Mouse (Mus musculus) CH12.LX (cell line): Measurements from ENCODE around the gene Arih2. TPM values are rescaled to one million over a fixed set of nuclear protein-coding genes. Genes with fewer than 3 reads are reported as not detected.

Experiments used
- DNase-seq: peaks from one replicate; pipeline ENCODE4 v3.0.0-alpha.2; 2013; ENCODE audit errors: extremely low read depth
- H3K27ac ChIP-seq: 2 replicates; pipeline ENCODE4 v1.5.1; 2012; ENCODE audit warnings: low read depth, mild to moderate bottlenecking, control low read depth, moderate library complexity; ENCODE audit not compliant: insufficient read depth
- H3K27me3 ChIP-seq: replicated peaks from 2 replicates; pipeline ENCODE3; 2012; ENCODE audit warnings: inconsistent platforms
- H3K36me3 ChIP-seq, 2 experiments: replicated peaks in 1 of 2; 2 replicates each; pipeline versions ENCODE3 to v1.6.1; 2012; ENCODE audit warnings: inconsistent platforms in 1 of 2, low read length in 1 of 2, mild to moderate bottlenecking in 1 of 2, mixed read lengths in 1 of 2, moderate library complexity in 1 of 2; ENCODE audit not compliant: control insufficient read depth in 1 of 2, insufficient read depth in 1 of 2
- H3K4me1 ChIP-seq, 2 experiments: 2 replicates each; pipeline ENCODE4 v1.6.1; 2012; ENCODE audit warnings: inconsistent platforms in 1 of 2, moderate library complexity in 1 of 2; ENCODE audit not compliant: insufficient read depth in 2 of 2, control insufficient read depth in 1 of 2
- H3K4me2 ChIP-seq: 2 replicates; pipeline ENCODE4 v1.6.1; 2012; ENCODE audit warnings: low read depth, mild to moderate bottlenecking, control low read depth; ENCODE audit not compliant: poor library complexity, insufficient read depth, severe bottlenecking
- H3K4me3 ChIP-seq, 3 experiments: fragments of 150-350 bp in 1 of 3; sonication (generic) in 1 of 3; replicated peaks in 1 of 3; 2 replicates each; pipeline versions ENCODE3 to v1.5.1; 2011 to 2012; ENCODE audit warnings: low read depth in 2 of 3, low read length in 2 of 3, mild to moderate bottlenecking in 2 of 3, moderate library complexity in 2 of 3, control low read depth in 1 of 3, improper control_type of control experiment in 1 of 3, inconsistent platforms in 1 of 3, mixed read lengths in 1 of 3; ENCODE audit not compliant: poor library complexity in 1 of 3
- H3K79me2 ChIP-seq: replicated peaks from 2 replicates; pipeline ENCODE4 v1.6.1; 2012; ENCODE audit warnings: mild to moderate bottlenecking, moderate library complexity; ENCODE audit not compliant: control insufficient read depth, poor library complexity, insufficient read depth, severe bottlenecking; ENCODE audit errors: extremely low read depth
- H3K9ac ChIP-seq: 2 replicates; pipeline ENCODE4 v1.6.1; 2012; ENCODE audit warnings: low read depth, mild to moderate bottlenecking, control low read depth, moderate library complexity; ENCODE audit not compliant: insufficient read depth
- H3K9me3 ChIP-seq: replicated peaks from 2 replicates; pipeline ENCODE3; 2012; ENCODE audit warnings: low read length, inconsistent platforms, mixed read lengths
- BHLHE40 ChIP-seq: IDR thresholded peaks from 2 replicates; pipeline ENCODE4 v1.6.1; 2011; ENCODE audit warnings: mild to moderate bottlenecking, low read depth, low read length, improper control_type of control experiment
- CHD1 ChIP-seq: IDR thresholded peaks from 2 replicates; pipeline ENCODE4 v1.6.1; 2012; ENCODE audit warnings: low read depth, low read length, improper control_type of control experiment, inconsistent platforms
- CHD2 ChIP-seq: IDR thresholded peaks from 2 replicates; pipeline ENCODE4 v1.6.1; 2011; ENCODE audit warnings: low read length, improper control_type of control experiment
- E2F4 ChIP-seq: IDR thresholded peaks from 2 replicates; pipeline ENCODE4 v1.6.1; 2011; ENCODE audit warnings: low read depth, low read length, improper control_type of control experiment; ENCODE audit not compliant: insufficient replicate concordance
- EP300 ChIP-seq: IDR thresholded peaks from 2 replicates; pipeline ENCODE4 v1.6.1; 2011; ENCODE audit warnings: low read length, improper control_type of control experiment
- HCFC1 ChIP-seq: IDR thresholded peaks from 2 replicates; pipeline ENCODE4 v1.6.1; 2012; ENCODE audit warnings: low read depth, mild to moderate bottlenecking, inconsistent platforms, low read length, improper control_type of control experiment
- IRF4 ChIP-seq: IDR thresholded peaks from 2 replicates; pipeline ENCODE4 v1.6.1; 2014; ENCODE audit warnings: low read depth, mild to moderate bottlenecking, inconsistent platforms, low read length, improper control_type of control experiment
- JUN ChIP-seq: IDR thresholded peaks from 2 replicates; pipeline ENCODE4 v1.6.1; 2011; ENCODE audit warnings: low read depth, mild to moderate bottlenecking, low read length, improper control_type of control experiment, moderate library complexity; ENCODE audit not compliant: insufficient read depth
- JUND ChIP-seq: conservative IDR thresholded peaks from 2 replicates; pipeline ENCODE4 v1.6.1; 2011; ENCODE audit warnings: low read depth, low read length, improper control_type of control experiment
- KAT2A ChIP-seq: IDR thresholded peaks from 2 replicates; pipeline ENCODE4 v1.6.1; 2012; ENCODE audit warnings: low read length, improper control_type of control experiment, inconsistent platforms; ENCODE audit not compliant: insufficient replicate concordance
- MAZ ChIP-seq: IDR thresholded peaks from 2 replicates; pipeline ENCODE4 v1.6.1; 2012; ENCODE audit warnings: low read depth, mild to moderate bottlenecking, inconsistent platforms, low read length, improper control_type of control experiment, moderate library complexity
- MXI1 ChIP-seq: IDR thresholded peaks from 2 replicates; pipeline ENCODE4 v1.6.1; 2011; ENCODE audit warnings: mild to moderate bottlenecking, low read depth, low read length, improper control_type of control experiment
- NELFE ChIP-seq: IDR thresholded peaks from 2 replicates; pipeline ENCODE4 v1.6.1; 2011; ENCODE audit warnings: low read depth, low read length, improper control_type of control experiment
- NRF1 ChIP-seq: IDR thresholded peaks from 2 replicates; pipeline ENCODE4 v1.6.1; 2014; ENCODE audit warnings: low read depth, mild to moderate bottlenecking, inconsistent platforms, low read length, improper control_type of control experiment, moderate library complexity
- POLR2A ChIP-seq: IDR thresholded peaks from 2 replicates; pipeline ENCODE4 v1.6.1; 2011; ENCODE audit warnings: low read depth, mild to moderate bottlenecking, improper control_type of control experiment, low read length
- POLR2AphosphoS2 ChIP-seq: IDR thresholded peaks from 2 replicates; pipeline ENCODE4 v1.6.1; 2011; ENCODE audit warnings: low read depth, low read length, improper control_type of control experiment
- RAD21 ChIP-seq: IDR thresholded peaks from 2 replicates; pipeline ENCODE4 v1.6.1; 2011; ENCODE audit warnings: low read depth, mild to moderate bottlenecking, low read length, improper control_type of control experiment, moderate library complexity
- RCOR1 ChIP-seq: conservative IDR thresholded peaks from 2 replicates; pipeline ENCODE4 v1.6.1; 2012; ENCODE audit warnings: low read depth, mild to moderate bottlenecking, inconsistent platforms, low read length, improper control_type of control experiment
- SMC3 ChIP-seq: IDR thresholded peaks from 2 replicates; pipeline ENCODE4 v1.6.1; 2011; ENCODE audit warnings: low read depth, low read length, improper control_type of control experiment
- TCF12 ChIP-seq: IDR thresholded peaks from 2 replicates; pipeline ENCODE4 v1.6.1; 2014; ENCODE audit warnings: low read depth, mild to moderate bottlenecking, inconsistent platforms, low read length, improper control_type of control experiment
- UBTF ChIP-seq: IDR thresholded peaks from 2 replicates; pipeline ENCODE4 v1.6.1; 2012; ENCODE audit warnings: low read depth, mild to moderate bottlenecking, inconsistent platforms, low read length, improper control_type of control experiment, moderate library complexity
- ZC3H11A ChIP-seq: IDR thresholded peaks from 2 replicates; pipeline ENCODE4 v1.6.1; 2012; ENCODE audit warnings: low read depth, mild to moderate bottlenecking, inconsistent platforms, low read length, improper control_type of control experiment
- ZKSCAN1 ChIP-seq: IDR thresholded peaks from 2 replicates; pipeline ENCODE4 v1.6.1; 2012; ENCODE audit warnings: low read depth, inconsistent platforms, low read length, improper control_type of control experiment, borderline replicate concordance
- ZNF384 ChIP-seq: IDR thresholded peaks from 2 replicates; pipeline ENCODE4 v1.6.1; 2012; ENCODE audit warnings: low read depth, low read length, improper control_type of control experiment, inconsistent platforms
- dilution Hi-C: fragments of 300-500 bp; cut with MboI; formaldehyde crosslinking; loops from 2 replicates; pipeline ENCODE4 v1.14.3; 2020; ENCODE audit warnings: low sequenced_read_pairs; ENCODE audit not compliant: extremely low pct_unique_long_range_greater_than_20kb, extremely low pct_ligation_motif_present
- in situ Hi-C: fragments of 300-500 bp; cut with MboI; formaldehyde crosslinking; loops from 3 replicates; pipeline ENCODE4 v1.14.3; 2019; ENCODE audit warnings: low sequenced_read_pairs, low pct_ligation_motif_present, low pct_unique_long_range_greater_than_20kb, mixed read lengths
- polyA plus RNA-seq: library from polyadenylated mRNA; unstranded; fragments of >175 nt; gene quantifications from 2 replicates; pipeline ENCODE4 v1.2.1, GENCODE M21; 2012; ENCODE audit warnings: low read depth; ENCODE audit not compliant: insufficient read length
- total RNA-seq, 2 experiments: library from RNA; depleted of rRNA; stranded (reverse); fragments of 300-350 nt in 1 of 2; fragments of >200 nt in 1 of 2; gene quantifications; 2 replicates each; pipeline ENCODE4 v1.2.3; 2012 to 2014

Arih2 gene
- total and polyA plus RNA-seq, 3 experiments: 29.0 to 35.3 (median 33.5) TPM

DNA sequence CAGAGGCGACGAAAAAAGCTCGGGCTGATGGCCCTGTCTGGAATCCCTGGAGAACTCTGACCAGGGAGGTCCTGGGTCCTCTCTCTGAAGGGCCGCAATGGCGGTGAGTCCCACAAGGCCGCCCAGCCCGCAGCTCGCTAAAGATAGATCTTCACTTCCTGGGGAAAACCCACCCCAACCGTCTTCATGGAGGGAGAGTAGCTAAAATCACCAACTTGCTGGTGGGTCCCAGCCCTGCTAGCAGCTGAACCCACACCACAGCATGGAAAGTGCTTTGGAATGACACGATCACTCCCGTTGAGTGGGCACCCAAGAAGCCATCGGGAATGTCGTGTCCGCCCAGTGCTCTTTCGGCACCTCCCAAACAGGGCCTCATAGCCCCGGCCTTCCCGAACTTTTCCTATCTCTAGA, 80.7 kb downstream of the Arih2 start (continued):
- peak; percentile 15; the same call in 1 of the 2 replicates for TF ChIP-seq NRF1
- no peak for TF ChIP-seq E2F4
- no peak for TF ChIP-seq RCOR1
- TF ChIP-seq NELFE: peak; percentile 68; the same call in 1 of the 2 replicates
- no peak for TF ChIP-seq MAZ
- 0 out of 2 replicates have a peak, but pooled peaks have one; percentile 11 for TF ChIP-seq UBTF
- no peak; the same call in 1 of the 2 replicates for TF ChIP-seq POLR2A
- no peak for TF ChIP-seq JUN
- TF ChIP-seq ZC3H11A: no peak
- TF ChIP-seq CHD2: no peak; the same call in 1 of the 2 replicates
- no peak for TF ChIP-seq JUND
- TF ChIP-seq HCFC1: peak; percentile 40; the same call in 1 of the 2 replicates
- no peak for TF ChIP-seq RAD21

DNA sequence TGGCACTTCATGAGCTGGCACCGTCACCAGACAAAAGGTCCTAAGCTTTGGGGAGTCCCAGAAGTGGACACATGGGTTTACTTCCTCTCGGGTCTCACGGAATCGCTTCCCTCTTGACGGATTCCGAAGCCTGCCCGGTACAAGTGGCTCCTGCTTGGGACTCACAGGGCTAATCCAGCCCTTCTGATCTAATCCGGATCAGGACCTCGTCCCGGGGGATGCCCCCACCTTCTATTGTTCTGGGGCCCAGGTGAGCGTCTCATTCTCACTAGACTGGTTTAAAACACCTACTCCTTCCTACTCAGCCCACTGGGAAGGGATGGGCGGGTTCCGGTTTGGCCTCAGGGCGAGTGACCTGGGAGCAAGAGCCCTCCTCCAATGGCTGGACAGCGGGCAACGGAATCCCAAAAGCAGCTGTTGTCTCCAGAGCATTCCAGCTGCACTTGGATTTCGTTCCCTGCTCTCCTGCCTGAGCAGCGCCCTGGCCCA, 81.2 kb downstream of the Arih2 start:
- Histone ChIP-seq H3K36me3 (peaks cover 49 to 56% of the 10 kb centered on the region in 2 experiments), H3K4me1 (peaks cover 7 to 38% of the 10 kb centered on the region in 2 experiments), H3K9ac (peak overlapping the region; percentile 61), H3K9me3 (no peaks in the 10 kb centered on the region), H3K4me3 (peak overlapping the region; percentile 64 to 90 (median 73)), H3K4me2 (peak overlapping the region; percentile 81), H3K79me2 (0 out of 2 replicates have a peak, but pooled peaks cover 3% of the 10 kb centered on the region), H3K27me3 (no peaks in the 10 kb centered on the region), H3K27ac (peak overlapping the region; percentile 95)
- peak; percentile 39 for DNase-seq
- in situ Hi-C loops (no loop called here), dilution Hi-C loops (no loop called here)
- TF ChIP-seq ZC3H11A (no peak), CHD2 (0 out of 2 replicates have a peak, but pooled peaks have one; percentile 28), KAT2A (0 out of 2 replicates have a peak, but pooled peaks have one; percentile 63), EP300 (no peak), RAD21 (no peak)

DNA sequence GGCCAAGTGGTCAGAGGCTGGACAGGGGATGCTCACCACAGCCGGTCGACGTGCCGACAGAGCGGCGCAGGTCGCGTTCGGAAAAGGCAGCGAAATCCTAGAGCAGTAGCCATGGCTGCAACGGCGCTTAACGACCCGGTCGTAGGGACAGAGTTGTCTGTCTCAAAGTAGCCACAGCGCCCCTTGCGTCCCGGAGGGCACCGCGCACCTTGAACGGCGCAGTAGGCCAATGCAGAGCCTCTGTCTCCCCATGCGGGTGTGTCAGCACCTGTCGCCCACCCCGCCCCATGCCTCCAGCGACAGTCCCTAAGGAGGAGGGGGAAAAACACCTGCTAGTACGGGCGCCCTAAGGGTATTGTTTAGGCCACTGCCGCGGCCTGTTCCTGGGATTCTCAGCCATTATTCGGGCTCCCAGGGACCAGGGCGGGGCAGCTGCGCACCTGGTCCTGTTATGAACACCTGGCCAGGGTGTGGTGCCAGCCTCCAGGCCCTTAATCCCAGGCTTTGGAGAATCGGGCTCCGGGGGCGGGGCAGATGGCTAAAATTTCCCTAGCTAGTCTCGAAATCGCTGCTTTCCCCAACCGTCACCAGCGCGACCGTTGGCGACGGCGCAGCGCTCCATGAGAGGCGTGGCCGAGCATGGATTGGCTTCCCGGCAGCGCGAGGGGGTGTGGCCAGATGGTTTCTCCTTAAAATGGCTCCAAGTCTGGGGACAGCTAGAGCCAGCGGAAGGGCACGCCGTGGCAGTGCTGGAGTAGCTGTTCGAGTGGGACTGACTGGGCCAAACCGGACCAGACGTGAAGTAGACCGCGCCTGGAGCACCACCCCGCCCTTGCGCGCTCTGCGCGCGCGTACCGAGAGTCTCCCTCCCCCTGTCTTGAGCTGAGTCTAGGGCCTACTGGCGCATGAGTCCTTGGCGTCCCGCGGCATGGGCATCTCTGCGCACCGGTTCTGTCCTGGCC, 82.1 kb downstream of the Arih2 start, which contains the start of gene Ndufaf3:
TSS of gene Ndufaf3 (minus strand) at position 620 of the 962 bp plus-strand sequence.
- in situ Hi-C loops (no loop called here), dilution Hi-C loops (no loop called here)
- DNase-seq: peak; percentile 96
- Histone ChIP-seq H3K9ac (peak within 1 kb of the TSS; percentile 87), H3K27ac (peak within 1 kb of the TSS; percentile 95), H3K9me3 (no peaks in the 10 kb centered on the region), H3K79me2 (peaks cover 7% of the 10 kb centered on the region), H3K4me2 (peak within 1 kb of the TSS; percentile 81), H3K27me3 (no peaks in the 10 kb centered on the region), H3K36me3 (peaks cover 46 to 54% of the 10 kb centered on the region in 2 experiments), H3K4me1 (peaks cover 11 to 44% of the 10 kb centered on the region in 2 experiments), H3K4me3 (peak within 1 kb of the TSS; percentile 73 to 90 (median 89))
- TF ChIP-seq POLR2AphosphoS2 (peak; percentile 87; the same call in 1 of the 2 replicates), ZC3H11A (no peak), NELFE (peak; percentile 100), ZNF384 (no peak), MXI1 (peak; percentile 85), RAD21 (no peak), MAZ (peak; percentile 65), ZKSCAN1 (no peak), CHD2 (peak; percentile 43; the same call in 1 of the 2 replicates), SMC3 (no peak), JUN (no peak; the same call in 1 of the 2 replicates), POLR2A (peak; percentile 100), JUND (no peak), KAT2A (peak; percentile 68; the same call in 1 of the 2 replicates), CHD1 (peak; percentile 37; the same call in 1 of the 2 replicates), BHLHE40 (no peak), TCF12 (peak; percentile 85), IRF4 (peak; percentile 64)
